Mouse (Mus musculus): ENCODE measurements around the gene Spata2l. TPM values are rescaled to one million over a fixed set of nuclear protein-coding genes. Genes with fewer than 3 reads are reported as not detected.
"Not testable (repeated sequence)": the region's sequence is repeated elsewhere in the genome, so short reads cannot be mapped to it uniquely, and the experiment has no call there.

Gene Spata2l
- total RNA-seq (2021) = 1 to 10 TPM; 3.7 to 4.2 TPM

DNA sequence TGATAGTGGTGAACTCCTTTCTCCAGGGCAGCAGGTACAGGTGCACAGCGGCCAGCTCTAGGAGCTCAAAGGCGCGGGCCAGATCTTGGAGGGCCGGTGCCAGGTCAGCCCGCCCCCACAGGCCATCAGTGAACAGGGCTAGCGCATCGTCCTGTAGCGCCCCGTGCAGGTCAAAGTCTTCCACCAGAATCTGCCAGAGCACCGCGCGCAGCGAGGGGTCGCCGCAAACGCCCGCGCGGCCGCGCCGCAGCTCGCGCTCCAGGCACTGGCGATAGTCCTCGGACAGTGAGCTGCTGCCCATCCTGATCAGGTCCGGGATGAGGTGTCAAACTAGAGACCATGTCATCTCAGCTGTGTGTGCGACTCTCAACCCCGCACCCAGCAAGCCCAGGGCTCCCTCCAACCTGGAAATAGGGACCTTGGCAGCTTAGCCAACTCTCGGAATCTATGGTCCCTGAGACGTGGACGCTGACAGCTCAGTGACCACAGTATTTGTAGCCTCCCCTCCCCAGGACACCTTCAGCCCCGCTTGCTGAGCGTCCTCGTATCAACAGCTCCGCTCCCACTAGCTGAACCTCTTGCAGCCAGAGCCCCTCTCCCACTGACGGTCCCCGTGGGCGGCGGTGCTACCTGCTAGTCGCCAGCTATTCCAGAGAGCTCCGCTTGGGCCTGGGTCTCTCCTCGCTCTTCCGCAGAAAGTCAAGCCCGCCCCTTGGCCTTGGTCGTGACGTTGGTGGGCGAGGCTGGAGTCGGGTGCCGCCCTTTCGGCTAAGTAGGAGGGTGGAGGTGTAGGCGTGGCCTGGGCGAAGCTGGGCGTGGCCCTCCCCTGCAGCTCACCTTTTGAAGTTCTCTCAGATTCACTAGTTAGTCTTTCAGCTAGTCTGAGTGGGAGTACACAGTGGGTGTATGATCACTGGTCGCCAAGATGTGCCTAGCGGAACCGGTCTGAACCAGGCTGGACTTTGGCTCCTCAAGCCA is at the start of gene Spata2l:
Gene Spata2l (minus strand): TSS at position 714 of the 978 bp plus-strand sequence.
- DNase-seq = peak; percentile 85

DNA sequence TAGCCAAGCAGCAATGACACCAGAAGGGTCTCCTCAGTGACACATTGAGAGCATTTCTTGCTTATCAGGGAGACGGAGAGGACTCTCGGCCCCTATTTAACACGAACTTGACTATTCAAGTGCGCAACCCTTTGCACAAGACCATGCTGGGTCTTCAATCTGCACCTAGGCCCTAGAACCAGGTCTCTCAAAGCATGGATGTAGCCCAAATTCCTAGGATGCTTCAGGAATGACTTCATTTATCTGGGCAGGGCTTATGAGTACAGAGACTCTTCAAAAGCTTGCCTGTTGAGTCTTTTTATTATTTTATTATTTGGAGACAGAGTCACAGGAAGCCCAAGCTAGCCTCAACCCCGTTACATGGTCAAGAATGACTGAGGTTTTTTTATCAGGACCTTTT is 48.5 kb upstream of the Spata2l start:
- no peak for DNase-seq

DNA sequence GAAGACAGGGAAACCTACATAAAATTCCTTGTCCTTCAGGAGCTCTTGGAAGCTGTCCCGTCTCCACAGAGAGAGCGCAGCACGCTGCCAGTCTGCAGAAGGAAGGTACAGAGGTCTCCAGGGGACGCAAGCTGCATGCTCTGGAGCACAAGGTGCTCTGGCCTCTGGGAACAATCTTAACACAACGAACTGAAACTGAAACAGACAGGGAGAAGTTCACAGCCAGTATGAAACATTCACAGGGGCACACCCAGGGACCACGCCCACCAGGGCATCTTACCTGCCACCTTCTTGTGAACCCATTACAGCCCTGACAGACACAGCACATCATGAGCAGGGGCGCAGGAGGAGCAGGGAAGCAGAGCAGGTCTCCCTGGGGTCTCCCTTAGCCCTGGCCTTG is 48.0 kb upstream of the Spata2l start:
- no peak for DNase-seq

GRCm38 (mm10) chr8:123282994-123283393 is 47.0 kb upstream of the Spata2l start:
- not testable (repeated sequence) for DNase-seq

GRCm38 (mm10) chr8:123280302-123281094 is 44.5 kb upstream of the Spata2l start:
- DNase-seq = no peak

DNA sequence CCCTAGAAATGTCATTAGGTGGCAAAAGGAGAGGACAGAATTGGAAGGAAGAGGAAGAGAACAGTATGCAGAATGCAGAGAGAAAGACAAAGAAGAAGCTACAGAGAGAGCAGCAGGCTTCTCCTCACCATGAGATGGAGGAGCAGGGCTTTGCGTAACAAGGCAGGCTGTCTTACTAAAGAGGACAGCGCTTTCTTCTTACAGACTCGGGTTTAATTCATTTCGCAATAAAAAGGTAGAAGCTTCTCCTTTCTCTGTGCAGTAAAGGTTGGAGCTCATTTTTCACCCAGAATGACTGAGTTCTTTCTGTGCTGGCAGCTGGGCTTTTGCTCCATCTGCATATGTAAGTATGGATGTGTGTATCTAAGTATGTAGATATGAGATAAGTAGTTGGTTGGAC is 43.8 kb upstream of the Spata2l start:
- no peak for DNase-seq

- no peak for DNase-seq
Measured at GRCm38 (mm10) chr8:123278445-123278844, 42.4 kb upstream of the Spata2l start.

GRCm38 (mm10) chr8:123275096-123275495 is 39.1 kb upstream of the Spata2l start:
- DNase-seq = no peak

DNA sequence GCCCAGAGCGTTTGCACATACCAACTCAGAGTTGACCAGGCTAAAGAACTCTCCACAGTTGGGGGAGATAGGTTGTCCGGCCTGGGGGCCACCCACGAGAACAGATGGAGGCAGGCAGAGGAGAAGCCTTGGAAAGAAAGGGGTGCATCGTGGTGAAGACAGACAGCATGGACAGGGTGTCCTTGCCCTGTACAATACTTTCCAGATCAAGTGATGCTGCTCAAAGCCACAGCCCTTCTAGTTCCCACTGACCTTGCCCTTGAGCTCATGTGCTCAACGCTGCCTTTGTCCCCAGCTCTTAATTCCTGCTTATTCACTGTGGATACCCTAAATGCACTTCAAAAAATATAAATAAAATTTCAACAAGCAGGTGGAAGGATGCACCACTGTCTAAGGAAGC is 38.4 kb upstream of the Spata2l start:
- no peak for DNase-seq

DNA sequence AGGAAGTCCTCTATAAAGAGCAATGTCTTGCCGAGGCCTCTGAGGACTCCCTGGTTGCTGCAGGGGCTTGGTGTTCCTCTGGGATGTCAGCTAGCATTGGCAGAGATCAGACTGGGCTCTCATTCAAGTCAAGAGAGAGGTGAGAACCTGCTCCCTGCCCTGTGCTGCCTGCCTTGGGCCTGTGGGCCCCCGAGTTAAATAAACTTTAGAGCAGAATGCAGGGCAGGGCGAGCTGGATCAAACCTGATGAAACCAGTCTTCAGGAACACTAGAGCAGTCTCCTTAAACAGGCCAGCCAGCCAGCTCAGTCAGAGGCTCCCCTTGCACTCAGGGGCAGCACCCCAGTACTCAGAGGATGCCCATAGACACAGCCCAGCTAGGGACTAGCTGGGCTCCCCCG is 35.9 kb upstream of the Spata2l start:
- no peak for DNase-seq

DNA sequence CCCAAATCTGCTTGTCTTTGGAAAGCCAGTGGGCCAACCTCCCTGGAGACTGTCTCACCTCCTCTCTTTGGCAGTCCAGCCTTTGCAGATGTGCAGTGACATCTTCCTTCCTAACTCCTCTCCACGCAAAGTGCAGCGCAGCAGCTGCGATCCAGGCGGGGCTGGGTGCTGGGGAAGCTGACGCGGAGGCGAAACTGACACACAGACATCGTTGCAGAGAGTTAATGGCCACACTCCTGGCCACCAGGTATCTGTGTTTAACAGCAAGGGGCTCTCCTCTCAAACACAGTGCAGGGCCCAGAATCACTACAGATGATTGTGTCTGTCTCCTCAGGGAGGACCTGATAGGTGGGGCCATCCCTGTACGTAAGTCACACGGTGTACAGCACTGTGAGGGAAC is 35.1 kb upstream of the Spata2l start:
- DNase-seq = no peak

DNA sequence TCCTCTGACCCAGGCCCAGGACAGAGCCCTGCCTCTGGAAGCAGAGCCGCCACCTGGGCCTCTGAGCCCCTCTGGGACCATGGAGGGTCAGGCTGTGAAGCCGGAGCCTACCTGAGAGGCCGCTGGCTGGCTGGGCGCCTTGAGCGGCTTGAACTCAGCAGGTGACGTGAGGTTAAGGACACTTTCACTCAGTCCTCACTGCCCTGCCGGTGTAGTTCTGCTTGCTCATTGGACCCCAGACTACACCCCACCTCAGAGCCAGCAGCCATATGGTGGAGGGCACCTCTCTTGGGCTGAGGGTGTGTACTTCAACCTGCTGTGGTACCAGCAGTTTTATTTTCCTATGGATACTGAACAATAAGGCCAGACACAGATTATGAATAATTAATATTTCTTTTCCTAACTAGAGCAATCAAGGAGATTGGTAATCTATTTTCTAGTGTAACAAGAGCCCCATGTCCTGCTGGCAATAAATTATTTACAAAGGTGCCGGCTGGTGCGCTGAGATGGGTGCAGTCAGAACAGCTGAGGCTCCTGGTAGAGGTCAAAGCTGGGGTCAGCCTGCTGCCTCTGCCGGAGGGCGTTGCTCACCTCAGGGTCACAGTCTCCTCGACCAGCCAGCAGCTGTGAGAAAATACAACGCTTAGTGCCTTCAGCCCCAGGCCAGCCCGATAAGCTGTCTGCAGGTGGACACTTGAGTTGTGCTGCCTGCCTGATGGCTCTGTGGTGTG is 32.1 kb upstream of the Spata2l start:
- no peak for DNase-seq

GRCm38 (mm10) chr8:123257593-123257992 is 21.6 kb upstream of the Spata2l start:
- DNase-seq = not testable (repeated sequence)

GRCm38 (mm10) chr8:123257114-123257513 is 21.1 kb upstream of the Spata2l start:
- DNase-seq = no peak

DNA sequence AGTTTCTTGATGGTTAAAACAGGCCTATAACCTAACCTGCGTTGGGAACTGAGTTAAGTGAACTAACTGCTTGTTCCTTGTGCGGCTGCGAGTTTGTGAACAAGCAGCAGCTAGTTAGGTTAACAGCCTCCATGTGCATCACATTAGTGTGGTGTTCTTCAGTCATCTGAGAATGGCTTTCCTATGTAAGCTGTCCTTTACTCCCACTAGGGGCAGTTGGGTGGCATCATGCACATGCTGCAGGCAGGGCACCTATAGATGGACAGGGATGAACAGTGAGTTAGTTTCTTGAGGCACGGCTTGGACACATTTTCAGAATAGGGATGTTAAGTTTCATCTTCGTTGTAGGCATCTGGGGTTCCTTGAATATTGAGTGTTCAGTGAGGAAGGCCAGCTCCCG is 19.1 kb upstream of the Spata2l start:
- no peak for DNase-seq

DNA sequence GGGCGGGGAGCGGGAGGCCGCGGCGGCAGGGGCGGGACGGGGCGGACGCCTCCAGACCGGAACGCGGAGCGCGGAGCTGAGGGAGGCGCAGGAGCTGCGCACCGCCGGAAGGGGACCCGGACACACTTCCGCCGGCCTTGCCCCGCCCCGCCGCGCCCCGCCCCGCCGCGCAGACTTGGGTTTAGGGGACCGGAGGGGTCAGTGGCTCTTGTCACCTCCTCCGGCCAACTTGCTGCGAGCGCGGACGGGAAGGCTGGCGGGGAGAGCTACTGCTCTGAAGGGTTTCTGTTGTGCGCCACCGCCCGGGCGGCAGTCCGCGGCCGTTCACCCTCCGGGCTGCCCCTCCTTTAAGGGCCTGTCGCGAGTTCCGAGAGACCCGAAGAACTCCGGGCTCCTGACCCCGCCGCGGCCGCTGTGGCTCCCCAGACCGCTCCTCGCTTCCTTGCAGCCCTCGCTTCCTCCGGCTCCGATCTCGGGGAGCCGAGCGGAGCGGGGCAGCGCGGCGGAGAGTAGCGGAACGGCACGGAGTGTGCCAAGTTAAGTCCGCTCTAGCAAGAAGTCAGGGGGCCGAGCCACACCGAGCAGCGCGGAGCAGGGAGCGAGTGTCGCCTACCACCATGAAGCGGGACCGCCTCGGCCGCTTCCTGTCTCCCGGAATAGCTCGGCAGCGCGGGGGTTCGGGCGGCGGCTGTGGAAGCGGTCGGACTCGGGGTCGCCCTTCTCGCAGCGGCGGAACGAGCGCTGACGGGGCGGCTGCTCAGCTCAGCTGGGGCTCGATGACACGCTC is 18.3 kb upstream of the Spata2l start, which contains the start of the genes Zfp276 and Vps9d1:
Gene Zfp276 (plus strand): TSS at position 97 of the 787 bp plus-strand sequence.
Gene Vps9d1 (minus strand): TSS at position 250 of the 787 bp plus-strand sequence.
- peak; percentile 92 for DNase-seq

DNA sequence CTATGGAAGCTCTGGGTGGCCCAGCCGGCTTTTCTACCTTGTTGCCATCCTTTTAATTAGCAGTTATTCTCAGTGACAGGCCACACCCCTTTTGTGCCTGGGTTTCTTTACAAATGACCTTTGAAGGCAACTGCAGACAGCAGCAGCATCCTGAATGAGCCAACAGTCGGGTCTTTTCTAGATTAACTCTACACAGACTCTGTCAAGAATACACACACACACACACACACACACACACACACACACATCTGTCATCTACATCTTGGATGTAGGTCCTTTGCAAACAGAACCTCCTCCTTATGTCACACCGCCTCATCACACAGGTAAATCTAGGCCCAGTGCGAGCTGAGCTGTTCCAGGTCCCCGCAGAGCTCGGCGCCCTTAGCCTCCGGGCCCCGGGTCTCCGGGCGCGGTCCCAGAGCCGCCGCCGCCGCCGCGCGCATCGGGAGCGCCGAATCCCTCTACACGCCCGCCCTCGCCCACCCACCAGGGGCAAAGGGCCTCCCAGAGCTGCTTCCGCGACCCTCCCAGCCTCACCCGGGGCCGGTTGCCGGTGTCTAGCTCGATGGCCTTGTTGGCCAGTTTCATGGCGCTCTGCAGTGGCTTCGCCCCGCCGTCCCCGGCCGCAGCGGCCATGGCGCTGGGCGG is 17.5 kb upstream of the Spata2l start:
- no peak for DNase-seq

DNA sequence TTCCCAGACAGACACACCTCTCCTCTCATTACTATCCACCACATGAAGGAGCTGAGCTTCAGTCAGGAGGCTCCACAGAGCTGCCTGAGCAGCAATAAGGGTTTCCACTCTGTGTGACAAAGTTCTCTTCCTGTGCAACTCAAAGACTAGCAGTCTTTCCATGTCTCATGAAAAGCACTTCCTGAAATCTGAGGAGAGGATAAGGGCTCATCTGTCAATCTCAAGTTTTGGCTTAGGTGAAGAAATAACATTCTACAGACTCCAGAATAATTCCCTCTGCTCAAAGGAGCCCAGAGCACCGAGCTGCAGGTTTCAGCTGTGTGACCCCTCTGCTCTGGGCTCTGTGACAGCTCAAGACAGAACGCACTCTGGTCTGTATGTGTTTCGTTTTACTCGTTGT is 16.9 kb upstream of the Spata2l start:
- no peak for DNase-seq

DNA sequence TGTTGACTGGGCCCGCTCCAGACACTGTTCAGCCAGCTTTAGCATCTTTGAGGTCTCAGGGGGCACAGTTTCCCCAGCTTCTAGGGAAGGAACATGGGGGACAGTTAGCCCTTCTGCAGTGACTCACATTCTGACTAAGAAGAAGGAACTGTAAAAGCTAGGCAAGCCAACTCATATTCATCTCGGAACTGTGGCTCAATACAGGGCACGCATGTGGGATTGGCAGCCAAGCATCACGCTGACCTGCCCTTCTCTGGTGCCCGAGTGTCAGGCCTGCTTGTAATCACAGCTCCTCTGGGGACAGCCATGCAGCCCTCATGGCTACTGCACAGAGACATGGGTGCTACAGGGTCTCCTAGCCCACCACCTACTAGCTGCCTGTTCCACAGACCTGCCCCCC is 14.9 kb upstream of the Spata2l start:
- no peak for DNase-seq

- DNase-seq = no peak
Measured at GRCm38 (mm10) chr8:123248596-123248995, 12.6 kb upstream of the Spata2l start.

GRCm38 (mm10) chr8:123247748-123248147 is 11.7 kb upstream of the Spata2l start:
- no peak for DNase-seq
